Mouse (Mus musculus) C2C12 (cell line): Measurements from ENCODE around the gene Gm21822.
"Not testable (repeated sequence)": the region's sequence is repeated elsewhere in the genome, so short reads cannot be mapped to it uniquely, and the experiment has no call there.

Source experiments
- CTCF ChIP-seq: IDR thresholded peaks from one replicate; pipeline ENCODE4 v1.5.1; 2011; ENCODE audit not compliant: control insufficient read depth, insufficient read depth, insufficient read length
- MAX ChIP-seq: IDR thresholded peaks from one replicate; pipeline ENCODE4 v1.6.1; 2011; ENCODE audit warnings: mild to moderate bottlenecking, control low read depth
- MYOG ChIP-seq: IDR thresholded peaks from one replicate; pipeline ENCODE4 v1.6.1; 2011; ENCODE audit not compliant: control insufficient read depth, insufficient read length; ENCODE audit errors: extremely low read depth

DNA sequence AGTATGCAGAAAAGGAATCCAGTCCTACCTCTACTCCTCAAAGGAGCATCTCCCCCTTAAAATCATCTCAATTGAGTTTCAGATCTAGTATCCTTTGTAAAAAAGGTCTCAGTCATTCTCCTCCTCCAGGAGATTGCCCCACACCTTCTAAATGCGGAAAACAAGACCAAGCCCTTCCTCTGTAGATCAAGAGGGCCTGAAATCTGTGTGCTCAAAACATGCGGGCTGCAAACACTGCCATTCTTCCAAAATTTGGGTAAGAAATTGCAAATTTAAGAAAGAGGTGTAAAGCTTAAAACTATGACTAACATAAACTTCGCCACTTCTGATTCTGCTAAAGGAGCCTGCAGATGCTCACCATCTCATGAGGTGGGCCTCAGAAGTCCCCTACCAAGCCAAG, at the start of gene Gm21822:
- TF ChIP-seq CTCF, MYOG, MAX: not testable (repeated sequence)
